Mouse (Mus musculus): ENCODE data around the gene Lsm14b. TPM values are rescaled to one million over a fixed set of nuclear protein-coding genes. Genes with fewer than 3 reads are reported as not detected.

Gene Lsm14b
- polyA plus RNA-seq, 2 experiments, result 7.8 to 75.6 TPM

DNA sequence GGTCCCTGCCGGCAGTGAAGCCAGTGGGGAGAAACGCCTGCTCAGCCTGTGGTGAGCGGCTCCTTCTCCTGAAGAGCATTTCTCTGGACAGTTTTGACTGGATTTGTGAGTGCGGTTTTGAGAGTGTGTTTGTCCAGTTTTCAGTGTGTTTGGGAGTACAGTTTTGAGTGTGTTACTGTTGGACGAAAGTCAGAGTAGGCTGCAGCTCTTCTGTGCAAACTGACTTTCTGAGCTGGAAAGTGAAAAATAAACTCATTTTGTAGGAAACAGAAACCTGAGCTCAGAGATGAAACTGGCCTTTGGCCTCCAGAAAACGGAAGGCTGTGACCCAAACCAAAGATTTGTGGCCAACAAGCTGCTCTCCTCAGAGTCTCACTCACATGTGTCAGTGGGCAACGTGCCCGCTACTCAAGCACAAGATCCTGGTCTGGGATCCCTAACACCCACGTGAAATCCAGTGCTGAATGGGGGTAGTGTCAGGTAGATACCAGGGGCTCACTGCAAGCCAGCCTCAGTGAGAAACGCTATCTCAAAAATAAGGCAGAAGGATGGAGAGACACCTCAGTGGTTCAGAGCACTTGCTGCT is 38.3 kb upstream of the Lsm14b start:
- H3K4me1 ChIP-seq (ENCODE audit: control insufficient read depth, insufficient read depth, low read length), result no peaks in the 10 kb centered on the region
- no peak overlapping the region for H3K9ac ChIP-seq (ENCODE audit: low read depth, low read length, severe bottlenecking)
- H3K27me3 ChIP-seq (ENCODE audit: control insufficient read depth, insufficient read depth, low read length), result no peaks in the 10 kb centered on the region
- no peak overlapping the region for H3K4me3 ChIP-seq (replicated peaks; ENCODE audit: low read length)
- no peak for ATAC-seq (ENCODE audit: low FRiP score, low read depth)
- H3K27ac ChIP-seq (replicated peaks; ENCODE audit: low read depth, low read length), result no peak overlapping the region
- H3K36me3 ChIP-seq (ENCODE audit: control insufficient read depth, insufficient read depth, low read length), result no peaks in the 10 kb centered on the region
- WGBS, result 77% methylated on average over 10 of the region's 10 CpGs
- TF ChIP-seq POLR2A (IDR thresholded peaks at IDR 0.05; ENCODE audit: borderline replicate concordance, extremely low read depth, insufficient read depth, insufficient read length), result no peak
- H3K4me2 ChIP-seq (replicated peaks; ENCODE audit: low read depth, low read length, severe bottlenecking), result no peak overlapping the region
- H3K9me3 ChIP-seq (ENCODE audit: control insufficient read depth, low read length), result no peaks in the 10 kb centered on the region
- no peak for DNase-seq (ENCODE audit: low spot score)

DNA sequence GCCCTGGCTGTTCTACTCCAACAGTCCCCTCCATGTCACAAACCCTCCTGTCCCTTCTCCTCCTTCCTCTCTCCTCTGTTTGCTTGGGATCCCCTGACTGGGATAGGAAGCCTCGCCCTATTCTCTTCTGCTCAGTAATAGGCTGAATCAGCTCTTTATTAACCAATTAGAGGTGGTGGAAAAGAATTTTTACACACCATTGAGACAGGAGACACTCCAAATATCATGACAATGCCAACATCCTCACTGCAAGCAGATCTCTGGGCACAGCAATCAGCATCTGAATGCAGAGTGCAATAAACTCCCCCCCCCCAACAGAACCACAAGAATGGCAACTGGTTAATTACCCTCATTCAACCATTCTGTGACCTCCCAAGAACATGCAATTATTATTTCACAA is 35.7 kb upstream of the Lsm14b start:
- Histone ChIP-seq H3K4me3 (replicated peaks; ENCODE audit: low read length) (no peak overlapping the region), H3K4me1 (ENCODE audit: control insufficient read depth, insufficient read depth, low read length) (no peaks in the 10 kb centered on the region), H3K36me3 (ENCODE audit: control insufficient read depth, insufficient read depth, low read length) (no peaks in the 10 kb centered on the region), H3K27ac (replicated peaks; ENCODE audit: low read depth, low read length) (no peak overlapping the region), H3K27me3 (ENCODE audit: control insufficient read depth, insufficient read depth, low read length) (no peaks in the 10 kb centered on the region), H3K9me3 (ENCODE audit: control insufficient read depth, low read length) (no peaks in the 10 kb centered on the region), H3K4me2 (replicated peaks; ENCODE audit: low read depth, low read length, severe bottlenecking) (no peak overlapping the region), H3K9ac (ENCODE audit: low read depth, low read length, severe bottlenecking) (no peak overlapping the region)
- DNase-seq (ENCODE audit: low spot score) (no peak), ATAC-seq (ENCODE audit: low FRiP score, low read depth) (no peak)
- TF ChIP-seq POLR2A (IDR thresholded peaks at IDR 0.05; ENCODE audit: borderline replicate concordance, extremely low read depth, insufficient read depth, insufficient read length), result no peak
- 52% methylated on average over 1 of the region's 1 CpGs for WGBS

DNA sequence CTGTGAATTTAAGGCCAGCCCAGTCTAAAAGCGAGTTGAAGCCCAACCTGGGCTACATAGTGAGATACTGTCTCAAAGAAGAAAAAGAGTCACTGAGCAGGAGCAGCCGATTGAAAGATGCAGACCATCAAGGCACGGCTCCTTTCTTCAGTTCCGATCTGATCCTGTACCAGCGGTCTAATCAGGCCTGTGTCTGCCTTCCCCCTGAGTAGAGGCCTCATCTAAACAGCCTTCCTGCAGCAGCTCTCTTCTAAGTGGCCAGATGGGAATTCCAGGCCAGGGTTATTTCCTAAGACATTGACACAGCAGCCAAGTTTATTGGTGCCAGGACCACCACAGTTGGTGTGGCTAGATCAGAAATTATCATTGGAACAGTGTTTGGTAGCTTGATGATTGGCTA is 31.7 kb upstream of the Lsm14b start:
- ATAC-seq (ENCODE audit: low FRiP score, low read depth), result no peak
- Histone ChIP-seq H3K4me1 (ENCODE audit: control insufficient read depth, insufficient read depth, low read length) (no peaks in the 10 kb centered on the region), H3K27ac (replicated peaks; ENCODE audit: low read depth, low read length) (no peak overlapping the region), H3K4me3 (replicated peaks; ENCODE audit: low read length) (no peak overlapping the region), H3K27me3 (ENCODE audit: control insufficient read depth, insufficient read depth, low read length) (no peaks in the 10 kb centered on the region), H3K9ac (ENCODE audit: low read depth, low read length, severe bottlenecking) (no peak overlapping the region), H3K36me3 (ENCODE audit: control insufficient read depth, insufficient read depth, low read length) (no peaks in the 10 kb centered on the region), H3K4me2 (replicated peaks; ENCODE audit: low read depth, low read length, severe bottlenecking) (no peak overlapping the region), H3K9me3 (ENCODE audit: control insufficient read depth, low read length) (no peaks in the 10 kb centered on the region)
- DNase-seq (ENCODE audit: low spot score), result no peak
- 89% methylated on average over 5 of the region's 5 CpGs for whole genome bisulfite sequencing
- TF ChIP-seq POLR2A (IDR thresholded peaks at IDR 0.05; ENCODE audit: borderline replicate concordance, extremely low read depth, insufficient read depth, insufficient read length), result no peak

DNA sequence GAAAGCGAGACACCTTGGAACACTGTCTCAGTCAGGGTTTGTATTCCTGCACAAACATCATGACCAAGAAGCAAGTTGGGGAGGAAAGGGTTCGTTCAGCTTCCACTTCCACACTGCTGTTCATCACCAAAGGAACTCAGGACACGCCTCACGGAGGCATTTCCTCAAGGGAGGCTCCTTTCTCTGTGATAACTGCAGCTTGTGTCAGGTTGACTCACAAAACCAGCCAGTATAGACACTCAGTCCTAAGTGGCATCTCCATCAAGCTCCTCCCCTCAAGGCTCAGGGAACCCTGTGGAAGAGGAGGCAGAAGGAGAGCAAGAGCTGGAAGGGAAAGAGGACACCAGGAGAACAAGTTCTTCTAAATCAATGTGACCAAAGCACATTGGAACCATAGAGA is 26.4 kb upstream of the Lsm14b start:
- Histone ChIP-seq H3K27ac (replicated peaks; ENCODE audit: low read depth, low read length) (no peak overlapping the region), H3K27me3 (ENCODE audit: control insufficient read depth, insufficient read depth, low read length) (no peaks in the 10 kb centered on the region), H3K4me3 (replicated peaks; ENCODE audit: low read length) (no peak overlapping the region), H3K36me3 (ENCODE audit: control insufficient read depth, insufficient read depth, low read length) (no peaks in the 10 kb centered on the region), H3K4me1 (ENCODE audit: control insufficient read depth, insufficient read depth, low read length) (no peaks in the 10 kb centered on the region), H3K9me3 (ENCODE audit: control insufficient read depth, low read length) (no peaks in the 10 kb centered on the region), H3K9ac (ENCODE audit: low read depth, low read length, severe bottlenecking) (no peak overlapping the region), H3K4me2 (replicated peaks; ENCODE audit: low read depth, low read length, severe bottlenecking) (no peak overlapping the region)
- ATAC-seq (ENCODE audit: low FRiP score, low read depth) (no peak), DNase-seq (ENCODE audit: low spot score) (no peak)
- TF ChIP-seq POLR2A (IDR thresholded peaks at IDR 0.05; ENCODE audit: borderline replicate concordance, extremely low read depth, insufficient read depth, insufficient read length), result no peak
- 74% methylated on average over 4 of the region's 4 CpGs for WGBS

DNA sequence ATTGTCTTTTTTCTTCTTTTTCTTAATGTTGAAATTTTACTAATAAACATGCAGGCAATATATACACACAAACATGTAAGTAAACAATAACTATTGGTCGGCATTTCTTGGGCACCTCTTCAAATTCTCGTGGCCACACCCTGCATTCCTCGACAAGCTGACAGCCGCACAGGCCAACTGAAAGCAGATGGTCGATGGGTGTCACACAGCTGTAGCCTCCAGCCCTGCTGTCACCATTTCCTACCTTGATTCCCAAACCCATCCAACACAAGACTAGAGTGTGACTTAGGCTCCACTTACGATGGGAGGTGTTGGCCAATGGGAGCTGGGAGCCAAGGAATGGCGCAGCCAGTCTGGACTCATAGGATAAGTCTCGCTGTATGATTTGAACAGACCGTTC is 23.2 kb upstream of the Lsm14b start:
- WGBS, result 87% methylated on average over 9 of the region's 9 CpGs
- no peak for TF ChIP-seq POLR2A (IDR thresholded peaks at IDR 0.05; ENCODE audit: borderline replicate concordance, extremely low read depth, insufficient read depth, insufficient read length)
- Histone ChIP-seq H3K36me3 (ENCODE audit: control insufficient read depth, insufficient read depth, low read length) (no peaks in the 10 kb centered on the region), H3K9me3 (ENCODE audit: control insufficient read depth, low read length) (no peaks in the 10 kb centered on the region), H3K9ac (ENCODE audit: low read depth, low read length, severe bottlenecking) (no peak overlapping the region), H3K4me1 (ENCODE audit: control insufficient read depth, insufficient read depth, low read length) (no peaks in the 10 kb centered on the region), H3K4me2 (replicated peaks; ENCODE audit: low read depth, low read length, severe bottlenecking) (no peak overlapping the region), H3K4me3 (replicated peaks; ENCODE audit: low read length) (no peak overlapping the region), H3K27me3 (ENCODE audit: control insufficient read depth, insufficient read depth, low read length) (no peaks in the 10 kb centered on the region), H3K27ac (replicated peaks; ENCODE audit: low read depth, low read length) (no peak overlapping the region)
- DNase-seq (ENCODE audit: low spot score) (no peak), ATAC-seq (ENCODE audit: low FRiP score, low read depth) (no peak)
